Mouse (Mus musculus): ENCODE measurements at regions not wholly inside any gene's neighbourhood (a gene's known extent, or its start where the extent isn't known, plus 50 kb on each side); places are given as distances from the start of the nearest gene placed in this dataset.

DNA sequence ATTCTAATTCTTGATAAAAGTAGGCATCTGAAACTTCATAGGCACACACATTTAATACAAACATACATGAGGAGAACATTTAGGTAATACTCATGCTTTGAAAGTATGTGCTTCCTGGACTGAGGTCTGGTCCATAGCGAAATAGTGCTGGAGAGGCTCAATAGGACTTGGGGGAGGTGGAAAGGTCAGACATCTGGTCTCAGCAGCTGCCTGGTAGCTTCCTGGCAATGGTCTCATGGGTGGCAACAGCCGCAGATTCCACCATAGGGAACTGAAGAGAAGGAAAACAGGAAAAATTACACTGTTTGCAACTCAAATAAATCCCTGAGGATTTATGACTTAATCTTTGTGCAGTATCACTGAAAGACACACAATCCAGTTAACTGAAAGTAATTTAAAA, 174.0 kb downstream of the Icos start:
- Histone ChIP-seq H3K4me1 (ENCODE audit: control insufficient read depth, insufficient read depth, low read length) (no peaks in the 10 kb centered on the region), H3K27ac (ENCODE audit: low read depth, low read length) (no peak overlapping the region), H3K9ac (ENCODE audit: low read length) (no peak overlapping the region), H3K9me3 (ENCODE audit: control insufficient read depth, low read length) (no peaks in the 10 kb centered on the region), H3K36me3 (ENCODE audit: control insufficient read depth, insufficient read depth, low read length) (no peaks in the 10 kb centered on the region), H3K4me3 (ENCODE audit: low read depth, low read length) (no peak overlapping the region), H3K27me3 (ENCODE audit: control insufficient read depth, insufficient read depth, low read length) (no peaks in the 10 kb centered on the region), H3K4me2 (no peak overlapping the region)
- whole genome bisulfite sequencing, result 69% methylated on average over 2 of the region's 2 CpGs
- ATAC-seq (ENCODE audit: low FRiP score) (no peak), DNase-seq (ENCODE audit: low spot score, missing footprints) (no peak)

GRCm38 (mm10) chr1:61152157-61152556, 174.4 kb downstream of the Icos start:
- ATAC-seq (ENCODE audit: low FRiP score), result no peak
- Histone ChIP-seq H3K36me3 (ENCODE audit: control insufficient read depth, insufficient read depth, low read length) (no peaks in the 10 kb centered on the region), H3K9ac (ENCODE audit: low read length) (no peak overlapping the region), H3K27me3 (ENCODE audit: control insufficient read depth, insufficient read depth, low read length) (no peaks in the 10 kb centered on the region), H3K27ac (ENCODE audit: low read depth, low read length) (no peak overlapping the region), H3K4me2 (no peak overlapping the region), H3K4me3 (ENCODE audit: low read depth, low read length) (no peak overlapping the region), H3K4me1 (ENCODE audit: control insufficient read depth, insufficient read depth, low read length) (no peaks in the 10 kb centered on the region), H3K9me3 (ENCODE audit: control insufficient read depth, low read length) (no peaks in the 10 kb centered on the region)
- 88% methylated on average over 5 of the region's 5 CpGs for WGBS
- DNase-seq (ENCODE audit: low spot score, missing footprints), result no peak

DNA sequence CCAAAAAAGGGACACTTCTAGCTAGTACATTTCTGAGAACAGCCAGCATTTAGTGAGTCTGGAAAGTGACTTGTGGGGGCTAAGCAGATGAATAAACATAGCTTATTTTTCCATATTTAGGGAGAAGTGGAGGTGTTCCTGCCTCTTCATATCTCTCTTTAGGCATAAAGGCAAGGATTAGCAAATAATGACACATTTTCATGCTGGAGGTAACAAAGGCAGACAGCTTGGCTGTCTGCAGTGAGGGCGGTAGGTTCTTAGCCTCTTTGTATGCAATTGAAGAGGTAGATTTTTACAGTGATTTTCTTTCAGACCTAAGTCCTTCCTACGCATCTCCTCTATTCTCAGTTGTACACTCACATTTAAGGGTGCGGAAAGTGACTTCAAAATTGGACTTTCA, 176.5 kb downstream of the Icos start:
- 89% methylated on average over 3 of the region's 3 CpGs for WGBS
- H3K36me3 ChIP-seq (ENCODE audit: control insufficient read depth, insufficient read depth, low read length), result no peaks in the 10 kb centered on the region
- H3K4me1 ChIP-seq (ENCODE audit: control insufficient read depth, insufficient read depth, low read length), result no peaks in the 10 kb centered on the region
- H3K9ac ChIP-seq (ENCODE audit: low read length), result no peak overlapping the region
- H3K4me3 ChIP-seq (ENCODE audit: low read depth, low read length), result no peak overlapping the region
- no peaks in the 10 kb centered on the region for H3K27me3 ChIP-seq (ENCODE audit: control insufficient read depth, insufficient read depth, low read length)
- DNase-seq (ENCODE audit: low spot score, missing footprints) (no peak), ATAC-seq (ENCODE audit: low FRiP score) (no peak)
- no peak overlapping the region for H3K27ac ChIP-seq (ENCODE audit: low read depth, low read length)
- H3K9me3 ChIP-seq (ENCODE audit: control insufficient read depth, low read length), result no peaks in the 10 kb centered on the region
- H3K4me2 ChIP-seq, result no peak overlapping the region

DNA sequence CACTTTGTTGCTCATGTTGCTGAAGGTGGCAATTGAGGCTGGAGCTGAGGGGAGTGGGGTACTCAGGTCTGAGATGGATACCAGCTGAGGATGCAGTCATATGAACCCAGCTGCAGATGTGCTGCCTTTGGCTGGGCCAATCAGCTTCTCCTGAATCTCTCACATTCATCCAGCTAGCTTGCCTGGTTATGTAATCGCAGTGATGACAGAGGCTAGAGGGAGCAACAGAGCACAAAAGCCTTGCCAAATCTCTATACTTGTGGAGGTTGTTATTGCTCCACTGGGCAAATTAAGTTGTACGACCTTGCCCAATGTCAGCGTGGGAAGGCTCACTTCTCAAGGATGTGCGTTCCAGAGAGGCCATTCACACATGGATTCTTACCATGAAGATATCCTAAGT, 179.5 kb downstream of the Icos start:
- Histone ChIP-seq H3K4me3 (ENCODE audit: low read depth, low read length) (no peak overlapping the region), H3K9me3 (ENCODE audit: control insufficient read depth, low read length) (no peaks in the 10 kb centered on the region), H3K27me3 (ENCODE audit: control insufficient read depth, insufficient read depth, low read length) (no peaks in the 10 kb centered on the region), H3K27ac (ENCODE audit: low read depth, low read length) (no peak overlapping the region), H3K9ac (ENCODE audit: low read length) (no peak overlapping the region), H3K36me3 (ENCODE audit: control insufficient read depth, insufficient read depth, low read length) (no peaks in the 10 kb centered on the region), H3K4me2 (no peak overlapping the region), H3K4me1 (ENCODE audit: control insufficient read depth, insufficient read depth, low read length) (no peaks in the 10 kb centered on the region)
- DNase-seq (ENCODE audit: low spot score, missing footprints) (no peak), ATAC-seq (ENCODE audit: low FRiP score) (no peak)
- WGBS, result 74% methylated on average over 4 of the region's 4 CpGs

DNA sequence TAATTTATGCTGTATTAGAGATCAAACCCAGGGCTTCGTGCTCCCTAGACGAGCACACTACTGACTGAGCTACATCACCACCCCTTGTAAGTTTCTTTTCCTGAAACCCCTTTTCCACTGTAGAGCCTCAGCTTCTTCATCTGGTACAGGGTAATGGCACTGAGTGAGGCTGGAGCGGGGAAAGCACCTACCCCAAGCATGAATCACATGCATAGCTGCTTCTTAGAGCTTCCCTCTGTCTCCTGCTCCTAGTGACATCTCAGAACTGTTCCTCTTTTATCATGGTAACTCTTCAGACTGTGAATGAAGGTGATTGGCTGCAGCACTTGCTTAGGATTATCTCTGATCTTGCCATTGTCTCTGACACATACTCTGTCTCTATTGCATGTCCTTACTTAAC, 182.8 kb downstream of the Icos start:
- H3K36me3 ChIP-seq (ENCODE audit: control insufficient read depth, insufficient read depth, low read length), result no peaks in the 10 kb centered on the region
- WGBS, result 79% methylated on average over 3 of the region's 3 CpGs
- H3K27ac ChIP-seq (ENCODE audit: low read depth, low read length), result no peak overlapping the region
- no peaks in the 10 kb centered on the region for H3K9me3 ChIP-seq (ENCODE audit: control insufficient read depth, low read length)
- H3K4me3 ChIP-seq (ENCODE audit: low read depth, low read length), result no peak overlapping the region
- H3K4me1 ChIP-seq (ENCODE audit: control insufficient read depth, insufficient read depth, low read length), result no peaks in the 10 kb centered on the region
- H3K4me2 ChIP-seq, result no peak overlapping the region
- H3K9ac ChIP-seq (ENCODE audit: low read length), result no peak overlapping the region
- H3K27me3 ChIP-seq (ENCODE audit: control insufficient read depth, insufficient read depth, low read length), result no peaks in the 10 kb centered on the region
- DNase-seq (ENCODE audit: low spot score, missing footprints) (no peak), ATAC-seq (ENCODE audit: low FRiP score) (no peak)

DNA sequence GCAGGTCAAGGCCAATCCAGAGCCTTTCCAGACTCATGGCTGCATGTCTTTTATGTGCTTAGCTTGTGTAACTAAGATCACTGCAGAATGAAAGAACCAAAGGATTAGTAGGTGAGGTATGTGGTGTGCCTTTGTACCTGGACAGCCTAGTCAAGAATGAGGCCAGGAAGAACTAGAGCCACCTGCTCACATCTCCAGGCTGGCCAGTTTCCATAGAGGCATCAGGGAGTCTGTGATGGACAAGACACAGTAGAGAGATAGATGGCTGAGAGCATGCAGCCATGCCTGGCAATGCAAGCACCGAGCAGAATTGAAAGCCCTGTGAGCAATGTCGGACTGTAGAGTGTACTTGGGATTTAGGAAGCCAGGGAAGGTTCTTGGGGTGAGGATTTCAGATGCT, 186.5 kb downstream of the Icos start:
- H3K9me3 ChIP-seq (ENCODE audit: control insufficient read depth, low read length), result no peaks in the 10 kb centered on the region
- no peak overlapping the region for H3K9ac ChIP-seq (ENCODE audit: low read length)
- 85% methylated on average over 2 of the region's 2 CpGs for WGBS
- H3K4me3 ChIP-seq (ENCODE audit: low read depth, low read length), result no peak overlapping the region
- no peaks in the 10 kb centered on the region for H3K36me3 ChIP-seq (ENCODE audit: control insufficient read depth, insufficient read depth, low read length)
- no peak overlapping the region for H3K4me2 ChIP-seq
- no peak for ATAC-seq (ENCODE audit: low FRiP score)
- no peaks in the 10 kb centered on the region for H3K27me3 ChIP-seq (ENCODE audit: control insufficient read depth, insufficient read depth, low read length)
- DNase-seq (ENCODE audit: low spot score, missing footprints), result no peak
- no peaks in the 10 kb centered on the region for H3K4me1 ChIP-seq (ENCODE audit: control insufficient read depth, insufficient read depth, low read length)
- no peak overlapping the region for H3K27ac ChIP-seq (ENCODE audit: low read depth, low read length)

DNA sequence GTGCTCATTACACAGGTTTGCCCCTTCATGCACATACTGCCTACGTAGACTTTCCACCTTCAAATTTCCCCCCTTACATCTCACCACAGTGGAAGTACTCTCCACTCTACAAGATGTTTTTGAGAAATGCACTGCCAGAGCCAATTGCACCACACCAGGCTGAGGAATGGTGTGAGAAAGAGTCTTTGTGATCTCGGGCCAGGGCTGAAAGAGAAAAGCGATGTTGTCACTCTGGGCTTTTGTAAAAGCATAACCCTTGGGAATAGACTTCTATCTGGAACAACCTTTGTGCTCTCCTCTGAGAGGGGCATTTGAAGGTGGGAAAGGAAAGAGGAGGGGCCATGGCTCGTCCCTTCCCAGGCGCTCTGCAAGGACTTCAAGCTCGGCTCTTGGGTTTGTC, 194.2 kb downstream of the Icos start:
- ATAC-seq (ENCODE audit: low FRiP score) (no peak), DNase-seq (ENCODE audit: low spot score, missing footprints) (no peak)
- H3K36me3 ChIP-seq (ENCODE audit: control insufficient read depth, insufficient read depth, low read length), result no peaks in the 10 kb centered on the region
- 87% methylated on average over 6 of the region's 6 CpGs for WGBS
- no peak overlapping the region for H3K9ac ChIP-seq (ENCODE audit: low read length)
- no peak overlapping the region for H3K4me2 ChIP-seq
- H3K27me3 ChIP-seq (ENCODE audit: control insufficient read depth, insufficient read depth, low read length), result no peaks in the 10 kb centered on the region
- H3K4me1 ChIP-seq (ENCODE audit: control insufficient read depth, insufficient read depth, low read length), result no peaks in the 10 kb centered on the region
- H3K9me3 ChIP-seq (ENCODE audit: control insufficient read depth, low read length), result no peaks in the 10 kb centered on the region
- H3K4me3 ChIP-seq (ENCODE audit: low read depth, low read length), result no peak overlapping the region
- H3K27ac ChIP-seq (ENCODE audit: low read depth, low read length), result no peak overlapping the region

DNA sequence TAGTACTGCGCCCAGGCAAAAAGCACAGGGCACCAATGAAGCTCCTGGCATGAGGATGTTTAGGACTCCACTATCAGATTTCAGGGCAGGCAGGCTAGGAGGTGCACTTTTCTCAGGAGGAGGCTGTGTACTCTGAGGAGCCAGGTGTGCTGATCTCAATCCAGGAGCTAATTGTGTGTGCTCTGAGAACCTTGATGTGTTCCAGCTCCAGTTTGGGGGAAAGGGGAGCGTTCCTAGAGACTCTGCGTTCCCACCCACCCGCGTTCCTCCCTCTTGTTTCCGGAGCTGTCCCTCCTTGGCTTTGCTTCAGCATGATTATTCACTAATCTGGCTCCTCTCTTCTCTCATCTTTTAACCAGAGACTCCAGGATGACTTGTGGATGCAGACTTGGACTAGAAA, 195.2 kb downstream of the Icos start:
- Histone ChIP-seq H3K4me2 (no peak overlapping the region), H3K27me3 (ENCODE audit: control insufficient read depth, insufficient read depth, low read length) (no peaks in the 10 kb centered on the region), H3K4me1 (ENCODE audit: control insufficient read depth, insufficient read depth, low read length) (no peaks in the 10 kb centered on the region), H3K9me3 (ENCODE audit: control insufficient read depth, low read length) (no peaks in the 10 kb centered on the region), H3K36me3 (ENCODE audit: control insufficient read depth, insufficient read depth, low read length) (no peaks in the 10 kb centered on the region), H3K4me3 (ENCODE audit: low read depth, low read length) (no peak overlapping the region), H3K9ac (ENCODE audit: low read length) (no peak overlapping the region), H3K27ac (ENCODE audit: low read depth, low read length) (no peak overlapping the region)
- 82% methylated on average over 6 of the region's 6 CpGs for WGBS
- no peak for ATAC-seq (ENCODE audit: low FRiP score)
- no peak for DNase-seq (ENCODE audit: low spot score, missing footprints)

DNA sequence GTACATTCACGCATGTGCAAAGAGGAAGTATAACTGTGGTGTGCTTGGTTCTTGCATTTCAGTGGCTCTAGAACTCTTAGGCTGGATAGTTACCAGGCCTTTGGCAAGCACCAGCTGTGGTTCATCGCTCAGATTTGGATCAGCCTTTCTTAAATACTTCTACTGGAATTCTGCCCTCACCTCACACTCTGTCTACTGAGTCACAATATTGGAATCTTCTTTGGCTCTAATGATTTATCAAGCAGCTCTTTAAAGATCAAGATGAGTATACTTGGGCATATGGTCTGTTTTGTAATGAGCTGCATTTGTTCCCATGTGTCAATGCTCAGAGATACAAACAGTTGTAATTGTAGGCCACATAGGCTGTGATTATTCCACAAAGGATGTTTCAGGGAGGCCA, 197.5 kb downstream of the Icos start:
- Histone ChIP-seq H3K27me3 (ENCODE audit: control insufficient read depth, insufficient read depth, low read length) (no peaks in the 10 kb centered on the region), H3K9ac (ENCODE audit: low read length) (no peak overlapping the region), H3K9me3 (ENCODE audit: control insufficient read depth, low read length) (no peaks in the 10 kb centered on the region), H3K27ac (ENCODE audit: low read depth, low read length) (no peak overlapping the region), H3K4me2 (no peak overlapping the region), H3K4me1 (ENCODE audit: control insufficient read depth, insufficient read depth, low read length) (peaks cover 10% of the 10 kb centered on the region), H3K36me3 (ENCODE audit: control insufficient read depth, insufficient read depth, low read length) (no peaks in the 10 kb centered on the region), H3K4me3 (ENCODE audit: low read depth, low read length) (no peak overlapping the region)
- ATAC-seq (ENCODE audit: low FRiP score) (no peak), DNase-seq (ENCODE audit: low spot score, missing footprints) (no peak)
- 87% methylated on average over 2 of the region's 2 CpGs for WGBS

DNA sequence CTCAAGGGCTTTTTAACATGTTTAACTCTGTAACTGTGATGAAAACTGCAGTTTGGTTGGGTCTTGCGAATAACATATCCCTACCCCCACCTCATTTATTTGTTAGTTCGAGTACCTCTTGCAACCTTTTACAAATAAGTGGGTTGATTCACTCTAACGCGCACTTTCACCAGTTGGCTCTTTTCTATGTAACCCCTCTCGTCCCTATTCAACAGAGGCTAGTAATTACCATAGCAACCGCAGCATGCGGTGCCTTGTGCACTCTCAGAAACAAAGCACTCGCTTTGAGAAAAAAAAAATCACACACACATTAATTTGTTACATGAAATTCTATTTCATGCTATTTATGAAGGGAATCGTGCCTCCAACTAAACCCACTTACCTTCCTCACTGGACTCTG, 201.7 kb downstream of the Icos start:
- Histone ChIP-seq H3K27me3 (ENCODE audit: control insufficient read depth, insufficient read depth, low read length) (no peaks in the 10 kb centered on the region; the same call in 1 of the 2 replicates), H3K4me3 (ENCODE audit: low read depth, low read length) (no peak overlapping the region), H3K9me3 (ENCODE audit: control insufficient read depth, low read length) (no peaks in the 10 kb centered on the region), H3K36me3 (ENCODE audit: control insufficient read depth, insufficient read depth, low read length) (no peaks in the 10 kb centered on the region), H3K27ac (ENCODE audit: low read depth, low read length) (no peak overlapping the region), H3K4me1 (ENCODE audit: control insufficient read depth, insufficient read depth, low read length) (peaks cover 18% of the 10 kb centered on the region), H3K4me2 (no peak overlapping the region), H3K9ac (ENCODE audit: low read length) (no peak overlapping the region)
- peak; percentile 88 for DNase-seq (ENCODE audit: low spot score, missing footprints)
- WGBS, result 26% methylated on average over 9 of the region's 9 CpGs
- peak; percentile 54; the same call in 1 of the 2 replicates for ATAC-seq (ENCODE audit: low FRiP score)
